Mouse (Mus musculus): ENCODE data around the gene Tob2.

The Tob2 gene

DNA sequence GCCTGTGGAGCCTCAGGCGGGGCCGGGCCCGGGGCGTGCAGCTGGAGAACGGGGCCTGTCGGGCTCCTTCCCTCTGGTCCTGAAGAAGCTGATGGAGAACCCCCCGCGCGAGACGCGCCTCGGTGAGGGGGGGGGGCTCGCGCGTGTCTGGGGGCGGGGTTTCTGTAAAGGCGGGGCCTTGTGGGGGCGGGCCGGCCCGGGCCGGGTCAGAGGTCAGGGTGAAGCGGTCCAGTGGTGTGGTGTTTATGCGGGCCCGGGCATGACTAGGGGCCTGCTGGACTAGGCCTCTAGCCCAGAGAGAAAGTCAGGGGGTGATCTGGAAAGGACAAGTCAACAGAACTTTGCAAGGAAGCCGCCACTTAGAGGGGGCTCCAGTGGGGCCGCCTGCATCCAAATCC lies 47.0 kb downstream of the Tob2 start:
- DNase-seq (ENCODE audit: low spot score) = no peak

- DNase-seq (ENCODE audit: low spot score) = peak; percentile 99
Observed at GRCm38 (mm10) chr15:81810671-81811598, 47.7 kb downstream of the Tob2 start.

GRCm38 (mm10) chr15:81810150-81810549 lies 48.4 kb downstream of the Tob2 start:
- DNase-seq (ENCODE audit: low spot score) = peak; percentile 88

DNA sequence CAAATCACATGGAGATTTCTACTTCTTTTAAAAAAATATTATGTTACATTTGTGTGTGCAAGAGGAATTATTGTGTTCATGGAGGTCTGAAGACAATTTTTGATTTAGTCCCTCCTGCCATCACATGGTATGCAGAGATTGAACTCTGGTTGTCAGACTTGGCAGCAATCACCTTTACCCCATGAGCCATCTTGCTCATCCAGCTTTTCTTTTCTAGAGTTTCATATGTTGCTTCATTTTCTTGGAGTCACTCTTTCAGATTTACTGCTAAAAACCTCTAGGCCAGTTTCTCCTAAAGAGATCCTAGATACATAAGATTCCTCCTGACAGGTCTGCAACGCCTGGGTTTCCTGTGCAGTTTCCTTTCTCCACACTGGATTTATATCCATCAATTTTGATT lies 49.0 kb downstream of the Tob2 start:
- DNase-seq (ENCODE audit: low spot score) = no peak

GRCm38 (mm10) chr15:81808799-81809198 lies 49.8 kb downstream of the Tob2 start:
- DNase-seq (ENCODE audit: low spot score) = no peak

DNA sequence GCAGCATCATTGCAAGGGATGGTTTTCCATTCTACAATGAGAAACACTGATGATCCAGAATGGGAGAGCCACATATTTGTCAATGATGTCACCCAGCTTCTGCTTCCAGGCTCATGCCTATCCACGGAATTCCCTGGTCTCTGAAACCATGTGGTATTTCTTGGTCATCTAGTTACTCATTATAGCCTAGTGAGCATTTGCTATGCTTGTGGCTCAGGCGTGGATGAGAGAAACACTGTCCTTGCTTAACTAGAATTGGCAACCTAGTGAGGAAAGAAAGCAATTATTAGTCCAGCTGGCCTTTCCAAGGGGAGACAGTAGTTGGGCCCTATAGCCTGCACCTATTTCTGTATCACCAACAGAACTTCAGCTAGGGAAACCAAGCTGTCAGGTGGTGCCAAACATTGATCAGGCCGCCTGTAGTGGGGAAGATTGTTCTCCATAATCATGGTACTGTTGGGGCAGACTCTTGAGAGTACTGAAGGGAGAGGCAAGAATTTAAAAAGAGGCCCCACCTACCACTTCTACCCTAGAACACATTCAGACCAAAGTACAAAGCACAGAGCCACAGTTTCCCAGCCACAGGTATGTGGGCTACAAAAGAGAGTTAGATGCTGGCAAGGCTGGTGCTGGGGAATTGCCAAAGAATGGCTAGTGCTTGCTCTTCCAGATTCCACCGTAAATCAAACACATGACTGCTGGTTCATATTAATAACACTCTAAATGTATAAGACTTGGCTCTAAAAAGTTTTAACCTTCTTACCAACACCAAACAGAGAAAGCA lies 51.8 kb downstream of the Tob2 start:
- DNase-seq (ENCODE audit: low spot score) = no peak

DNA sequence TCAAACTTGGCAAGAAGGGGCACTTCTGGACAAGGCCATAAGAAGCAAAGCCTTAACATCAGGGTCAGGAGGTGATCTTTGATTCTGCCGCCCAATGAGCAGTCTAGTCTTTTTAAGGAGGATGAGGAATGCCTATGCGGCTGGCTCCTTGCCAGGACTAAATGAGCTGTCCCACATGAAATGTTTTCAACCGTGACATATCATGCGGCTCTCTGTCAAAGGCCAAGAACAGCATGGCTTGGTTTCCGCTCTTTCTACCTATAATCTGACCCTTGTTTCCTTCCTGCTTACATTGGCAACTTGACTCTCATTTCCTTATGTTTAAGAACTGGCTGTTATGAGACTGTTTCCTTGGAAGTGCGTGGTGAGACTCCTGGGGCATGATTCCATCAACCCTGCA lies 53.0 kb downstream of the Tob2 start:
- DNase-seq (ENCODE audit: low spot score) = no peak

GRCm38 (mm10) chr15:81804883-81805282 lies 53.7 kb downstream of the Tob2 start:
- DNase-seq (ENCODE audit: low spot score) = no peak

DNA sequence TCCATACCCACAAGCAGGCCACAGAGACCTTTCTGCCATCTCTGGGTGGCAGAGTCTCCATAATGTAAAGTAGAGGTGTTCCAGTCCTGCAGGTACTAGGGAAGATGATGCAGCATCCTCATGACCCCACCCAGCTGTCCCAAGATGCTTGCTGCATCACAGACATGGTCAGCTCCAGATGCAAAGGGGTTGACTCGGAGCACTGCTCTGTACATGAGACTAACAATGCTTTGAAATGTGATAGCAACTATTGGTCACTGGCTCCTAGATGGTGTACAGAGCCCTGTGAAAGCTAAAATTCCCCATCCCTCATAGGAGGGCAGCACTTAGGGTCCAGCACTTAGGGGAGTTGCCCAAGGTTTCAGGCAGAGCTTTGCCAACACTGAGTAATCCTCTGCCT lies 54.4 kb downstream of the Tob2 start:
- no peak for DNase-seq (ENCODE audit: low spot score)

DNA sequence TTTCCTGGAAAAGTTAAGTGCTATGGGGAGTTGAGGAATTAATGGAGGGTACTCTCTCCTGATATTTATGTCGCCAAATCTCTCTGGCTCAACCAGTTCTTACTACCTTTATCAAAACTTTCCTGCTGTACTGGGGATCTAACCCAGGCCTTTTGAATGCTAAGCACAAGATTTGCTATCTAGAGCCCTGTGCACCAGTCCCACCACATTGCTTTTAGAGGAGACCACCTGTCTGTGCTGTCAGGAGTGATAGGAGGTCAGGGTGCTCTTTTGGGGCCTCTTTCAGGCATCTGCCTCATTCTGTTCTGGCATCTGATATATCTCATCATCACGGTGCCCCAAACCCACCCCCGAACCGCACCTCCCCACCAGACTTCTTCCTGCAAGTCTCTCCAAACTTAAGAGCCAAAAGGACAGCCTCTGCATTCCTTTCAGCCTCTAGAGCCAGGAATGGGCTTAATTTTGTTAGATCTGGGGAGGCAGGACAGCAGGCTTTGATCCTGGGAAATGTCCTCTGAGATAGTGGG lies 55.1 kb downstream of the Tob2 start:
- DNase-seq (ENCODE audit: low spot score) = no peak

DNA sequence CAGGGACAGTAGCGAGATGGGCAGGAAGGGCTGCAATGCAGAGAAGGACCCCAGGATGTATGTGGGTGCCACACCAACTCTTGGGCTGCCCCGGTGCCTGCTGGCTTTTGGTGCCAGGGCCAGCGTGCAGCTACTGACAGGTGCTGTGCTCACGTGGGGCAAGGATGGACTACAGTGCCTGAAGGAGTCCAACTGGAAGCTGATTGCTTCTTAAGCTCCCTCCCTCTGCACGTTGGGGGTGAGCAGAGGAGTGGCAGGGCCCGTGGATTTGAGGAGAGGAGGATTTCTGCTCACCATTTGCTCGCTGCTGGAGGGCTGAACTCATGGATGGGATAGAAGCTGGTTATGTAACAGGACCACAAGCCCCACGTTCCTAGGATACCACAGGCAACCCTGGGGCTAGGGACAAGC lies 55.6 kb downstream of the Tob2 start:
- DNase-seq (ENCODE audit: low spot score) = no peak

GRCm38 (mm10) chr15:81802001-81802890 lies 56.4 kb downstream of the Tob2 start, which contains the start of gene Tef:
TSS of gene Tef (plus strand) at chr15:81802421.
- DNase-seq (ENCODE audit: low spot score) = peak; percentile 99

- no peak for DNase-seq (ENCODE audit: low spot score)
Observed at GRCm38 (mm10) chr15:81800391-81800790, 58.2 kb downstream of the Tob2 start.

- no peak for DNase-seq (ENCODE audit: low spot score)
Observed at GRCm38 (mm10) chr15:81798421-81798820, 60.2 kb downstream of the Tob2 start.

Measured in layer of hippocampus, adult 11-12 months (tissue).